Mouse (Mus musculus) midbrain, embryonic 14.5 days (tissue): Measurements from ENCODE around the gene Fam219a. TPM values are rescaled to one million over a fixed set of nuclear protein-coding genes. Genes with fewer than 3 reads are reported as not detected.

Experiments
- ATAC-seq: fragments of 200-750 bp; cut with Nextera tagmentation; 2 replicates; pipeline ENCODE4 v1.8.0; 2017; ENCODE audit warnings: moderate number of reproducible peaks, moderate library complexity; ENCODE audit not compliant: low FRiP score, low TSS enrichment
- DNase-seq: peaks from one replicate; pipeline ENCODE4 v3.0.0-alpha.2; 2015
- H3K27ac ChIP-seq: fragments of 300-500 bp; sonication (generic); replicated peaks from 2 replicates; pipeline ENCODE4 v1.5.1; 2014; ENCODE audit warnings: mild to moderate bottlenecking, low read depth, low read length, moderate library complexity
- H3K27me3 ChIP-seq: fragments of 300-500 bp; sonication (generic); 2 replicates; pipeline ENCODE4 v1.6.1; 2014; ENCODE audit warnings: low read length, control low read depth, mixed read lengths; ENCODE audit not compliant: control insufficient read depth, insufficient read depth
- H3K36me3 ChIP-seq: fragments of 300-500 bp; sonication (generic); 2 replicates; pipeline ENCODE4 v1.6.1; 2014; ENCODE audit warnings: low read length, control low read depth; ENCODE audit not compliant: control insufficient read depth, insufficient read depth
- H3K4me1 ChIP-seq: fragments of 300-500 bp; sonication (generic); 2 replicates; pipeline ENCODE4 v1.6.1; 2014; ENCODE audit warnings: mild to moderate bottlenecking, antibody characterized with exemption, low read length, control low read depth; ENCODE audit not compliant: control insufficient read depth, insufficient read depth
- H3K4me2 ChIP-seq: fragments of 300-500 bp; sonication (generic); 2 replicates; pipeline ENCODE4 v1.6.1; 2014; ENCODE audit warnings: mild to moderate bottlenecking, low read length, moderate library complexity
- H3K4me3 ChIP-seq: fragments of 300-500 bp; sonication (generic); replicated peaks from 2 replicates; pipeline ENCODE4 v1.5.1; 2014; ENCODE audit warnings: low read depth, low read length
- H3K9ac ChIP-seq: fragments of 300-500 bp; sonication (generic); replicated peaks from 2 replicates; pipeline ENCODE4 v1.6.1; 2014; ENCODE audit warnings: mild to moderate bottlenecking, low read length, moderate library complexity
- H3K9me3 ChIP-seq: fragments of 300-500 bp; sonication (generic); 2 replicates; pipeline ENCODE4 v1.6.1; 2016; ENCODE audit warnings: low read length, control low read depth, mixed read lengths; ENCODE audit not compliant: control insufficient read depth
- WGBS: fragments of 180-500 bp; shearing (Covaris S2); extraction: QIAGEN DNeasy Blood & Tissue Kit; methylation state at CpG from one replicate; pipeline ENCODE4 v1.1.7; 2014; 5-methylcytosine and 5-hydroxymethylcytosine counted together
- polyA plus RNA-seq: library from polyadenylated mRNA; unstranded; fragments of >200 nt; fragmentation: Nextera tagmentation; extraction: Ambion mirVana; gene quantifications from 2 replicates; pipeline ENCODE4 v1.2.1, GENCODE M21; 2014

The Fam219a gene
- 19.9 and 22.3 TPM in 2 replicates for polyA plus RNA-seq

DNA sequence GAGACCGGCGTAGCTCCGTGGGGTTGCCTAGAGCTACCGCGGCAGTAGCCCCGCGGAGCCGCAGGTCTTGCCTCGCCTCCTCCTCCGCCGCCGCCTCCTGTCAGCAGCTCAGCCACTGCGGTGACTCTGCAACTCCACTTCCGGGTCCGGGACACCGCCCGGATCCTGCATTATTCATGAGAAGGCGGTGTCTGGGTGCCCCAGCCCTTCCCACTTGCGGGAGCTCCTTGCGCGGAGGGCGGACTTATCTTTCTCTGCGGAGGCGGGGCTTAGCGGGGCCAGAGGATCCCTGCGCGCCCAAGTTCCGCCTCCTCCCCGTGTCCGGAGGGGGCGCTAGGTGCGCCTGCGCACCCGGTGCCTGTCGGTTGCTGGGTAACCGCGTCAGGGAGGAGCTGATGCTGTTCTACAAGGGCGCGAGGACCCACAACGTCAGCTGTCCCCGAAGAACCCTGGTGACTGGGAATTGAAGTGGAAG lies at the start of gene Fam219a, which contains the start of gene Dnaic1:
Gene Fam219a, minus strand, starts transcription at position 128 of the 475 bp plus-strand sequence.
Gene Dnaic1, plus strand, starts transcription at position 365 of the 475 bp plus-strand sequence.
- Histone ChIP-seq H3K4me2 (peak within 1 kb of the TSS; percentile 60), H3K9ac (peak within 1 kb of the TSS; percentile 84), H3K9me3 (no peaks in the 10 kb centered on the region), H3K4me3 (peak within 1 kb of the TSS; percentile 90), H3K4me1 (peaks cover 25% of the 10 kb centered on the region), H3K36me3 (no peaks in the 10 kb centered on the region), H3K27me3 (0 out of 2 replicates have a peak, but pooled peaks cover 4% of the 10 kb centered on the region), H3K27ac (peak within 1 kb of the TSS; percentile 93)
- DNase-seq = peak; percentile 99
- peak; percentile 97 for ATAC-seq
- WGBS = under 1% methylated on average over 40 of the region's 41 CpGs

DNA sequence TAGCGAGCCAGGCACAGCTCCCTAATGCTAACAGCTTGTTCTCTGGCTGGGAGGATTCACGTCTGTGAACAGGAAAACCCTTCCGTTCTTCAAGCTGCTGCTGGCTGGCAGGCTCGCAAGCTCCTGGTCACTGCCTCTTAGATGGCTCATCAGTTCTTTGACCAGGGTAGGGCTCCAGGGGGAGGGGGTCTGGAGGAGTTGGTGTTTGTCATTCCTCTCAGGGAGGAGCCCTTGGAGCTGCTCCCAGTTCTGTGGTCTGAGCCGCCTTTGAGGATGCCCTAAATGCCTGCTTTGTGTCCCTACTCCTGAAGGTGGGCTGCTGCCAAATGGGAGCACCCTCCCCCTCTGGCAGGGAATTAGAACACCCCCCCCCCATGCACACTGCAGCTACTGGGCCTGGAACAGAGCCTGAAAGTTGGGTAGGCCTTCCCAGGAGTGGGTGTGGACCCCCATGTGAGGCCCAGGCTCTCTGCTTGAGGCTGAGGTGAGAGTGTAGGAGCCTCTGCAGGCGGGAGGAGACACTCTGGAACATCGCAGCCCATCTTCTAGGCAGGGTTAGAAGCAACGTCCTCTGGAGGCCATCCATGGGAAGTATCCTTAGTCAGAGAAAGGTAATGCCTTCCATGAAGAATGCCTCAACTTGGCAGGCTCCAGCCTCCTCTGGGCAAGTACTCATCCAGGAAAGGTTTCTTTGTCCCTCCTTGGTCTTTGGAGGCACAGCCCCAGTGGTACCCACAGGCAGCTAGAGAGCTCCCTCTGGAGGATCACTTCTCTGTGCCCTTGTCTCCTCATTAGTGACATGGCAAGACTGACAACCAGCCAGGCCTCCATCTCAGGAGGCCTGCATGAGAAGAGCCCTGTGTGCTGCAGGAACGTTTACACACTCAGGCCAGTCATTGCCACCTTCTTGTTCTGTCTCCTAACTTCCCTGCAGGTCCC lies 46.6 kb upstream of the Fam219a start:
- H3K4me1 ChIP-seq = peaks cover 26% of the 10 kb centered on the region
- H3K36me3 ChIP-seq = no peaks in the 10 kb centered on the region
- H3K4me2 ChIP-seq = no peak overlapping the region
- DNase-seq = peak; percentile 76
- H3K27me3 ChIP-seq = no peaks in the 10 kb centered on the region
- H3K27ac ChIP-seq = peak overlapping the region; percentile 46; the same call in 1 of the 2 replicates
- H3K4me3 ChIP-seq = no peak overlapping the region
- peak; percentile 71 for ATAC-seq
- H3K9me3 ChIP-seq = no peaks in the 10 kb centered on the region
- 64% methylated on average over 9 of the region's 9 CpGs for WGBS
- no peak overlapping the region; the same call in 1 of the 2 replicates for H3K9ac ChIP-seq

DNA sequence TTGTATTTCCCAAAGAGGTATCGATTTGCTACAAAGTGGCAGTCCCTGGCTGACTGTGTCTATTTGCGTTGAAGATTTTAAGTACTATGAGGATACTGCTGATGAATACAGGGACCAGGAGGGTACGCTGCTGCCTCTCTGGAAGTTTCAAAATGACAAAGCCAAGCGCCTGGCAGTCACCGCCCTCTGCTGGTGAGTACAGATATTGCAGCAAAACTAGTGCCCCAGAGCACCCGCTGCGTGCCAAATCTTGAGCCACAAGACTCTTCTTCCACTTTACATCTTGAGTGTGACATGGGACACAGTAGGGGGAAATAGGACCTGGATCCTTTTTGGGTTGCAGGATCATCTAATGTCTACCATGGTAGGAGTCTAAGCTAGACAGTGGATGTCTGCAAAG lies 44.8 kb upstream of the Fam219a start:
- H3K4me2 ChIP-seq = no peak overlapping the region
- no peak for ATAC-seq
- no peaks in the 10 kb centered on the region for H3K36me3 ChIP-seq
- H3K4me3 ChIP-seq = no peak overlapping the region
- DNase-seq = peak; percentile 92
- peaks cover 25% of the 10 kb centered on the region for H3K4me1 ChIP-seq
- H3K9ac ChIP-seq = no peak overlapping the region
- H3K9me3 ChIP-seq = no peaks in the 10 kb centered on the region
- 6% methylated on average over 7 of the region's 7 CpGs for WGBS
- peak overlapping the region; percentile 47; the same call in 1 of the 2 replicates for H3K27ac ChIP-seq
- no peaks in the 10 kb centered on the region for H3K27me3 ChIP-seq

DNA sequence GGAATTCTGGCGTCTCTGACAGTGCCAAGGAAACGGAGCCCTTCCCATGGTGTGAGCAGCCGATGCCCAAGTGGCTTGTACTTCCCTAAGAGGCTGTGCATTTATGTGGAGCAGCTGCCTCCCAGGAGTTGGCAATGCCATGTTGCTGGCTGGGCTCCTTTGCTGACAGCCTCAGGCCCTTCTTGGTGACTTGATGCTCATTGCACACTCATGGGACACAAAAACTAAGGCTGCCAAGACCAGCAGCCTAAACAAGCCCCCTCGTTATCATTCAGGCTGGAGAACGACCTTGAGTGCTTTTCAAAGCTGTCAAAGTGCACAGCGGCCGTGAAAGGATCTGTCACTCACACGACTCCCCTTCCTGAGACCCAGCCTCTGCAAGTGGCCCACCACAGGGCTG lies 42.8 kb upstream of the Fam219a start:
- peak; percentile 60; the same call in 1 of the 2 replicates for ATAC-seq
- peak; percentile 78 for DNase-seq
- H3K27me3 ChIP-seq = no peaks in the 10 kb centered on the region
- no peaks in the 10 kb centered on the region for H3K36me3 ChIP-seq
- H3K9ac ChIP-seq = no peak overlapping the region
- no peak overlapping the region for H3K4me2 ChIP-seq
- H3K9me3 ChIP-seq = no peaks in the 10 kb centered on the region
- H3K4me1 ChIP-seq = peaks cover 20% of the 10 kb centered on the region
- peak overlapping the region; percentile 75 for H3K27ac ChIP-seq
- WGBS = 13% methylated on average over 8 of the region's 8 CpGs
- no peak overlapping the region for H3K4me3 ChIP-seq

DNA sequence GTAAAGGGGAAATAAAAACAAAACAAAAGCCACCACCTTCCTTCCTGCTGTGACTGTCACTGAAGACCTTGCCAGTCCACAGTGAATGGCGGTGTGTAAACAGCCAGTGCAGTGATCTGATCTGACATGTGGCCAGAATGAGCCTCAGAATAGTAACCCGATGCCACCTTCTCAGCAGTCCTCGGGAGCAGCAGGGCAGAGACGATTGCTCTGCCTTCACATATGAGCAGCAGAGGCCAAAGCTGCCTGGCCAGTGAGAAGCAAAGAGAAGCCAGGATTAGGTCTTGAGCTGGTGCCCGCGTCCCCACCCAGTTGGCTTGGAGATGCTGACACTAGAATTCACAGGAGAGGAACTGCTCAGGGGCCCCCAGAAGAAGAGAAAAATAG lies 41.2 kb upstream of the Fam219a start:
- 0 out of 2 replicates have a peak overlapping the region, but pooled peaks have one; percentile 6 for H3K27ac ChIP-seq
- H3K9ac ChIP-seq = no peak overlapping the region
- 35% methylated on average over 6 of the region's 6 CpGs for whole genome bisulfite sequencing
- ATAC-seq (no peak), DNase-seq (no peak)
- no peaks in the 10 kb centered on the region for H3K9me3 ChIP-seq
- H3K4me2 ChIP-seq = no peak overlapping the region
- peaks cover 20% of the 10 kb centered on the region for H3K4me1 ChIP-seq
- no peaks in the 10 kb centered on the region for H3K36me3 ChIP-seq
- H3K27me3 ChIP-seq = no peaks in the 10 kb centered on the region
- H3K4me3 ChIP-seq = no peak overlapping the region

DNA sequence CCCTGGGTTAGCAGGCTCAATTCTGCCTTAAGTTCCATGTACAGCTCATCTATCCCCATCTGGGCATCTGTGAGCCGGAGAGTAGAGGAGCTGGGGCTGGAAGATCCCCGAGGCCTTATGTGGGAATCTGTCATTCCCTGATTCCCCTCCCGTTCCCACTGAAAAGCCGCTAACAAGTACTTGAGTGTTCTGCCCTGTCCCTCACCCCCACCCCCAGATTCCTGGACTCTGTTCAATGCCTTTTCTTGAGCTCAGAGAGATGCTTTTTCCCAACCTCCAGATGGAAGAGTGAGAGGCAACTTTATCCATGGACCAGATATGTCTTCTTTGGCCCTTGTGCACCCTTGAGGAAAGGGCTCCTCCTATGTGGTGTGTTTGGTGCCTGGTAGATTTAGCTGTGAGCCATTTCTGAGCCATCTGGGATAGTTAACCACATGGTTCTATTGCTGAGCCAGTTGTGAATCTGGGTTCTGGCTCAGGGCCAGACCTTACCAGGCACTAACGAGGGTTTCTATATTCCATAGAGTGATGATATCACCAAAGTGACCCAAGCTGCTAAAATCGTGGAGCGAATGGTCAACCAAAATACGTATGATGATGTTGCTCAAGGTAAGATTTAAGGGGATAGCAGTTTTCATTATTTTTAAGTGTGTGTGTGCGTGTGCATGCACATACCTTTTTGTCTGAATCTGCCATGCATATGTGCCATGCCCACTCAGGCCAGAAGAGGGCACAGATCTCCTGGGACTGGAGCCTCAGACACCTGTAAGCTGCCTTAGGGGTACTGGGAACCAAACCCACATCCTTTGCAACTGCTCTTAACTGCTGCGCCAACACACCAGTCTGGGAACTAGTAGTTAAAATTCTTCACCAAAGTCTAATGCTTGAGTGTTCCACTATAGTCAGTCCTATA lies 40.6 kb upstream of the Fam219a start:
- Histone ChIP-seq H3K4me1 (peaks cover 23% of the 10 kb centered on the region), H3K4me3 (no peak overlapping the region), H3K9me3 (no peaks in the 10 kb centered on the region), H3K9ac (no peak overlapping the region), H3K4me2 (no peak overlapping the region), H3K27me3 (no peaks in the 10 kb centered on the region), H3K27ac (no peak overlapping the region), H3K36me3 (no peaks in the 10 kb centered on the region)
- WGBS = 76% methylated on average over 10 of the region's 10 CpGs
- DNase-seq = no peak
- ATAC-seq = no peak

DNA sequence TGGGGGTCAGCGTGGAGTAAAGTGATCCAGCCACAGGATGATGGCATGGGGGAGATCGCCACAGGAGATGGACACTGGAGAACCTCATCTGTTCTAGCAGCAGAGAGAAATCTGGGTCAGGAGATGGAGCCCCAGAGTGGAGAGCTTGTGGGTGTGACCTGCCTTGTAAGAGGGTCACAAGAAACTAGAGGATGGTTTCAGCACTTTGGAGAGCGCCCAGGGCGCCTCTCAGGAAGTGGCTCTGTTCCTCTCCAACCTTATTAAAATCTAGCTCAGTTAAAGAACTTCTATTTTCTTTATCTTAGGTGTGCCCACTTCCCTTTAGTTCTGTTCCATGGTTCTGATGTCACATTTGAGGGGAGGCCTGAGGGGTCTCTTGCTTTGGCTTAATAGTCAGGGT lies 37.4 kb upstream of the Fam219a start:
- no peak overlapping the region for H3K27ac ChIP-seq
- peaks cover 12% of the 10 kb centered on the region; the same call in 1 of the 2 replicates for H3K4me1 ChIP-seq
- no peak overlapping the region for H3K4me3 ChIP-seq
- no peak overlapping the region for H3K4me2 ChIP-seq
- H3K36me3 ChIP-seq = no peaks in the 10 kb centered on the region
- no peak overlapping the region for H3K9ac ChIP-seq
- DNase-seq = peak; percentile 52
- H3K27me3 ChIP-seq = no peaks in the 10 kb centered on the region
- ATAC-seq = no peak
- WGBS = 60% methylated on average over 4 of the region's 4 CpGs
- no peaks in the 10 kb centered on the region for H3K9me3 ChIP-seq
